Mouse (Mus musculus) MEL (cell line): ENCODE measurements around the gene Ccdc63. TPM values are rescaled to one million over a fixed set of nuclear protein-coding genes. Genes with fewer than 3 reads are reported as not detected.

Experiments used
- DNase-seq: peaks from one replicate; pipeline ENCODE4 v3.0.0; 2011; ENCODE audit warnings: low read depth, low spot score
- H3K27ac ChIP-seq: 2 replicates; pipeline ENCODE4 v1.5.1; 2012; ENCODE audit warnings: low read depth, mild to moderate bottlenecking, control low read depth, low read length, moderate library complexity; ENCODE audit not compliant: control insufficient read depth
- H3K27me3 ChIP-seq, 2 experiments: fragments of 150-350 bp in 1 of 2; sonication (generic) in 1 of 2; 2 replicates each; pipeline ENCODE4 v1.6.1; 2012; ENCODE audit warnings: low read length in 2 of 2, mild to moderate bottlenecking in 2 of 2, improper control_type of control experiment in 1 of 2, moderate library complexity in 1 of 2; ENCODE audit not compliant: insufficient read depth in 2 of 2, control insufficient read depth in 1 of 2
- H3K36me3 ChIP-seq, 2 experiments: 2 replicates each; pipeline ENCODE4 v1.6.1; 2012 to 2014; ENCODE audit warnings: low read length in 2 of 2, improper control_type of control experiment in 1 of 2, inconsistent platforms in 1 of 2, mild to moderate bottlenecking in 1 of 2; ENCODE audit not compliant: insufficient read depth in 2 of 2, control insufficient read depth in 1 of 2
- H3K4me1 ChIP-seq, 2 experiments: fragments of 150-350 bp in 1 of 2; sonication (generic) in 1 of 2; 2 replicates each; pipeline ENCODE4 v1.6.1; 2012; ENCODE audit warnings: low read length in 2 of 2, improper control_type of control experiment in 1 of 2, mild to moderate bottlenecking in 1 of 2; ENCODE audit not compliant: insufficient read depth in 2 of 2, control insufficient read depth in 1 of 2
- H3K4me3 ChIP-seq, 2 experiments: fragments of 150-350 bp in 1 of 2; sonication (generic) in 1 of 2; 2 replicates each; pipeline ENCODE4 v1.5.1; 2012; ENCODE audit warnings: low read depth in 2 of 2, low read length in 2 of 2, mild to moderate bottlenecking in 2 of 2, moderate library complexity in 2 of 2, control low read depth in 1 of 2, improper control_type of control experiment in 1 of 2; ENCODE audit not compliant: control insufficient read depth in 1 of 2, insufficient read depth in 1 of 2
- H3K79me2 ChIP-seq: 2 replicates; pipeline ENCODE4 v1.6.1; 2012; ENCODE audit warnings: mild to moderate bottlenecking, low read length, moderate library complexity; ENCODE audit not compliant: control insufficient read depth, poor library complexity, insufficient read depth
- H3K9ac ChIP-seq: 2 replicates; pipeline ENCODE4 v1.6.1; 2012; ENCODE audit warnings: low read depth, mild to moderate bottlenecking, control low read depth, low read length, moderate library complexity; ENCODE audit not compliant: control insufficient read depth, poor library complexity, severe bottlenecking
- H3K9me3 ChIP-seq: fragments of 150-350 bp; sonication (generic); replicated peaks from 2 replicates; pipeline ENCODE4 v1.6.1; 2012; ENCODE audit warnings: mild to moderate bottlenecking, low read length, improper control_type of control experiment, moderate library complexity; ENCODE audit not compliant: insufficient read depth
- BHLHE40 ChIP-seq: IDR thresholded peaks from 2 replicates; pipeline ENCODE4 v1.6.1; 2012; ENCODE audit warnings: low read depth, mild to moderate bottlenecking, inconsistent platforms, low read length, improper control_type of control experiment, borderline replicate concordance
- CTCF ChIP-seq, 3 experiments: IDR thresholded peaks in 2 of 3; conservative IDR thresholded peaks in 1 of 3; 2 replicates each; pipeline ENCODE4 v1.5.1; 2011 to 2012; ENCODE audit warnings: low read length in 3 of 3, low read depth in 2 of 3, mild to moderate bottlenecking in 2 of 3, improper control_type of control experiment in 1 of 3, inconsistent platforms in 1 of 3, mixed read lengths in 1 of 3, moderate library complexity in 1 of 3; ENCODE audit not compliant: control insufficient read depth in 1 of 3, insufficient read depth in 1 of 3, poor library complexity in 1 of 3, severe bottlenecking in 1 of 3
- EP300 ChIP-seq, 2 experiments: IDR thresholded peaks; 2 replicates each; pipeline ENCODE4 v1.6.1; 2011; ENCODE audit warnings: improper control_type of control experiment in 2 of 2, low read length in 2 of 2, low read depth in 1 of 2, mild to moderate bottlenecking in 1 of 2
- GABPA ChIP-seq: IDR thresholded peaks from 2 replicates; pipeline ENCODE4 v1.6.1; 2012; ENCODE audit warnings: low read depth, mild to moderate bottlenecking, inconsistent platforms, low read length, improper control_type of control experiment, moderate library complexity
- GATA1 ChIP-seq: IDR thresholded peaks from 2 replicates; pipeline ENCODE4 v1.6.1; 2011; ENCODE audit warnings: low read depth, low read length, improper control_type of control experiment
- JUND ChIP-seq: IDR thresholded peaks from 2 replicates; pipeline ENCODE4 v1.6.1; 2011; ENCODE audit warnings: low read depth, mild to moderate bottlenecking, improper control_type of control experiment, low read length
- MAFK ChIP-seq: IDR thresholded peaks from 2 replicates; pipeline ENCODE4 v1.6.1; 2011; ENCODE audit warnings: low read depth, mild to moderate bottlenecking, low read length, improper control_type of control experiment, borderline replicate concordance
- MAX ChIP-seq: IDR thresholded peaks from 2 replicates; pipeline ENCODE4 v1.6.1; 2011; ENCODE audit warnings: low read length, improper control_type of control experiment
- MXI1 ChIP-seq: IDR thresholded peaks from 2 replicates; pipeline ENCODE4 v1.6.1; 2011; ENCODE audit warnings: mild to moderate bottlenecking, low read depth, low read length, improper control_type of control experiment
- MYB ChIP-seq: IDR thresholded peaks from 2 replicates; pipeline ENCODE4 v1.6.1; 2011; ENCODE audit warnings: mild to moderate bottlenecking, low read depth, low read length, improper control_type of control experiment
- MYC ChIP-seq: IDR thresholded peaks from 2 replicates; pipeline ENCODE4 v1.6.1; 2011; ENCODE audit warnings: low read depth, mild to moderate bottlenecking, low read length, improper control_type of control experiment, moderate library complexity
- NRF1 ChIP-seq: IDR thresholded peaks from 2 replicates; pipeline ENCODE4 v1.6.1; 2014; ENCODE audit warnings: low read depth, mild to moderate bottlenecking, inconsistent platforms, low read length, improper control_type of control experiment, moderate library complexity; ENCODE audit not compliant: poor library complexity, insufficient read depth, severe bottlenecking
- POLR2AphosphoS2 ChIP-seq: IDR thresholded peaks from 2 replicates; pipeline ENCODE4 v1.6.1; 2011; ENCODE audit warnings: low read length, improper control_type of control experiment
- SIN3A ChIP-seq: IDR thresholded peaks from 2 replicates; pipeline ENCODE4 v1.6.1; 2012; ENCODE audit warnings: low read length, improper control_type of control experiment, inconsistent platforms
- TBP ChIP-seq: IDR thresholded peaks from 2 replicates; pipeline ENCODE4 v1.8.0; 2011; ENCODE audit warnings: low read depth, low read length, improper control_type of control experiment
- UBTF ChIP-seq: IDR thresholded peaks from 2 replicates; pipeline ENCODE4 v1.6.1; 2012; ENCODE audit warnings: low read depth, mild to moderate bottlenecking, inconsistent platforms, low read length, improper control_type of control experiment, moderate library complexity, borderline replicate concordance; ENCODE audit not compliant: insufficient read depth
- USF1 ChIP-seq: IDR thresholded peaks from 2 replicates; pipeline ENCODE4 v1.6.1; 2014; ENCODE audit warnings: low read depth, mild to moderate bottlenecking, inconsistent platforms, low read length, improper control_type of control experiment, moderate library complexity
- USF2 ChIP-seq, 2 experiments: IDR thresholded peaks; 2 replicates each; pipeline ENCODE4 v1.6.1; 2011 to 2012; ENCODE audit warnings: improper control_type of control experiment in 2 of 2, low read length in 2 of 2, borderline replicate concordance in 1 of 2, inconsistent platforms in 1 of 2, low read depth in 1 of 2, mild to moderate bottlenecking in 1 of 2; ENCODE audit not compliant: insufficient read depth in 1 of 2
- ZMIZ1 ChIP-seq: IDR thresholded peaks from 2 replicates; pipeline ENCODE4 v1.6.1; 2012; ENCODE audit warnings: low read depth, mild to moderate bottlenecking, inconsistent platforms, low read length, improper control_type of control experiment, moderate library complexity
- ZNF384 ChIP-seq: IDR thresholded peaks from 2 replicates; pipeline ENCODE4 v1.6.1; 2012; ENCODE audit warnings: low read depth, mild to moderate bottlenecking, inconsistent platforms, low read length, improper control_type of control experiment
- polyA plus RNA-seq, 2 experiments: library from polyadenylated mRNA; stranded (reverse) in 1 of 2; unstranded in 1 of 2; fragments of >175 nt in 1 of 2; fragments of >200 nt in 1 of 2; gene quantifications; 2 replicates each; pipeline versions ENCODE4 v1.2.1 to v1.2.4; 2012; ENCODE audit warnings: low replicate concordance in 2 of 2, low read depth in 1 of 2; ENCODE audit not compliant: insufficient read length in 2 of 2, insufficient read depth in 1 of 2, missing spikeins in 1 of 2
- total RNA-seq: library from RNA; depleted of rRNA; stranded (reverse); fragments of 300-350 nt; gene quantifications from 2 replicates; pipeline ENCODE4 v1.2.3, GENCODE M21; 2012

The Ccdc63 gene
- total and polyA plus RNA-seq, 3 experiments, result 1.6 to 4.7 TPM; not detected in 1

GRCm38 (mm10) chr5:122166636-122167161 is 26.1 kb upstream of the Ccdc63 start:
- peak; percentile 52 for DNase-seq
- Histone ChIP-seq H3K27ac (no peak overlapping the region), H3K27me3 (no peaks in the 10 kb centered on the region), H3K79me2 (peaks cover 54% of the 10 kb centered on the region), H3K9me3 (no peaks in the 10 kb centered on the region), H3K4me1 (peaks cover 6 to 21% of the 10 kb centered on the region in 2 experiments), H3K36me3 (peaks cover 37 to 50% of the 10 kb centered on the region in 2 experiments), H3K9ac (no peak overlapping the region), H3K4me3 (no peak overlapping the region)
- no peak for TF ChIP-seq MYC
- TF ChIP-seq ZNF384, result peak; percentile 39; the same call in 1 of the 2 replicates
- no peak for TF ChIP-seq ZMIZ1
- TF ChIP-seq EP300 (IDR thresholded peaks at IDR 0.05; ENCODE audit: low read depth in 1 of 2, low read length in 2 of 2), result peak in 1 of 2 experiments; percentile 32; a peak in 1 of 4 replicates
- no peak for TF ChIP-seq MAFK
- 0 out of 2 replicates have a peak, but pooled peaks have one; percentile 27 for TF ChIP-seq GATA1
- TF ChIP-seq JUND, result no peak
- no peak for TF ChIP-seq USF1
- TF ChIP-seq SIN3A, result no peak
- no peak for TF ChIP-seq NRF1
- TF ChIP-seq MAX, result no peak

GRCm38 (mm10) chr5:122165233-122165915 is 24.8 kb upstream of the Ccdc63 start:
- Histone ChIP-seq H3K79me2 (peaks cover 68% of the 10 kb centered on the region), H3K4me1 (peaks cover 6 to 34% of the 10 kb centered on the region in 2 experiments), H3K9me3 (no peaks in the 10 kb centered on the region), H3K9ac (no peak overlapping the region), H3K4me3 (no peak overlapping the region), H3K36me3 (peaks cover 42 to 49% of the 10 kb centered on the region in 2 experiments), H3K27ac (no peak overlapping the region), H3K27me3 (no peaks in the 10 kb centered on the region)
- DNase-seq, result no peak
- TF ChIP-seq TBP (no peak), POLR2AphosphoS2 (no peak), MYB (no peak), CTCF (IDR thresholded peaks at IDR 0.05 in 2 of 3, conservative IDR thresholded peaks at IDR 0.05 in 1 of 3; ENCODE audit: control insufficient read depth in 1 of 3, insufficient read depth in 1 of 3, low read depth in 2 of 3, low read length in 3 of 3, poor library complexity in 1 of 3, severe bottlenecking in 1 of 3) (no peak), GATA1 (no peak), USF2 (IDR thresholded peaks at IDR 0.05; ENCODE audit: borderline replicate concordance in 1 of 2, insufficient read depth in 1 of 2, low read depth in 1 of 2, low read length in 2 of 2) (no peak), BHLHE40 (no peak), ZMIZ1 (no peak), MYC (no peak), MAX (no peak), MXI1 (no peak), GABPA (no peak), UBTF (no peak)
